Mouse (Mus musculus): Measurements from ENCODE around the gene Eif4g3. TPM values are rescaled to one million over a fixed set of nuclear protein-coding genes. Genes with fewer than 3 reads are reported as not detected.

Gene Eif4g3
- polyA plus RNA-seq, 1 experiment: 72.1 TPM

- Histone ChIP-seq H3K4me3 (ENCODE audit: control insufficient read depth, insufficient read depth, low read length) (no peak overlapping the region), H3K4me1 (replicated peaks; ENCODE audit: control insufficient read depth, insufficient read depth, low read length) (no peaks in the 10 kb centered on the region), H3K27me3 (ENCODE audit: control insufficient read depth, insufficient read depth, low read length) (no peaks in the 10 kb centered on the region), H3K36me3 (ENCODE audit: control insufficient read depth, insufficient read depth, low read length) (peaks cover 16% of the 10 kb centered on the region), H3K27ac (ENCODE audit: control insufficient read depth, insufficient read depth, low read length) (no peak overlapping the region)
- 96% methylated on average over 5 of the region's 5 CpGs for WGBS
- TF ChIP-seq POLR2A (IDR thresholded peaks at IDR 0.05; ENCODE audit: control insufficient read depth, extremely low read depth, insufficient read depth, low read length, poor library complexity): no peak
- TF ChIP-seq CTCF (IDR thresholded peaks at IDR 0.05; ENCODE audit: borderline replicate concordance, control insufficient read depth, extremely low read depth, insufficient read depth, low read length, poor library complexity): no peak
- no peak for DNase-seq
Measured at GRCm38 (mm10) chr4:138079234-138079633, 86.4 kb downstream of the Eif4g3 start.

- Histone ChIP-seq H3K4me3 (ENCODE audit: control insufficient read depth, insufficient read depth, low read length) (no peak overlapping the region), H3K4me1 (replicated peaks; ENCODE audit: control insufficient read depth, insufficient read depth, low read length) (no peaks in the 10 kb centered on the region), H3K27me3 (ENCODE audit: control insufficient read depth, insufficient read depth, low read length) (no peaks in the 10 kb centered on the region), H3K36me3 (ENCODE audit: control insufficient read depth, insufficient read depth, low read length) (peaks cover 30% of the 10 kb centered on the region), H3K27ac (ENCODE audit: control insufficient read depth, insufficient read depth, low read length) (no peak overlapping the region)
- 71% methylated on average over 8 of the region's 8 CpGs for WGBS
- TF ChIP-seq POLR2A (IDR thresholded peaks at IDR 0.05; ENCODE audit: control insufficient read depth, extremely low read depth, insufficient read depth, low read length, poor library complexity) (no peak), CTCF (IDR thresholded peaks at IDR 0.05; ENCODE audit: borderline replicate concordance, control insufficient read depth, extremely low read depth, insufficient read depth, low read length, poor library complexity) (no peak)
- DNase-seq: no peak
Measured at GRCm38 (mm10) chr4:138082466-138082865, 89.6 kb downstream of the Eif4g3 start.

GRCm38 (mm10) chr4:138084103-138084502 lies 91.3 kb downstream of the Eif4g3 start:
- H3K27ac ChIP-seq (ENCODE audit: control insufficient read depth, insufficient read depth, low read length): no peak overlapping the region
- no peak for TF ChIP-seq CTCF (IDR thresholded peaks at IDR 0.05; ENCODE audit: borderline replicate concordance, control insufficient read depth, extremely low read depth, insufficient read depth, low read length, poor library complexity)
- TF ChIP-seq POLR2A (IDR thresholded peaks at IDR 0.05; ENCODE audit: control insufficient read depth, extremely low read depth, insufficient read depth, low read length, poor library complexity): no peak
- H3K36me3 ChIP-seq (ENCODE audit: control insufficient read depth, insufficient read depth, low read length): peaks cover 30% of the 10 kb centered on the region
- H3K4me1 ChIP-seq (replicated peaks; ENCODE audit: control insufficient read depth, insufficient read depth, low read length): no peaks in the 10 kb centered on the region
- WGBS: 93% methylated on average over 8 of the region's 8 CpGs
- DNase-seq: no peak
- H3K27me3 ChIP-seq (ENCODE audit: control insufficient read depth, insufficient read depth, low read length): no peaks in the 10 kb centered on the region
- H3K4me3 ChIP-seq (ENCODE audit: control insufficient read depth, insufficient read depth, low read length): no peak overlapping the region

- 95% methylated on average over 13 of the region's 13 CpGs for WGBS
- Histone ChIP-seq H3K4me1 (replicated peaks; ENCODE audit: control insufficient read depth, insufficient read depth, low read length) (no peaks in the 10 kb centered on the region), H3K27me3 (ENCODE audit: control insufficient read depth, insufficient read depth, low read length) (no peaks in the 10 kb centered on the region), H3K27ac (ENCODE audit: control insufficient read depth, insufficient read depth, low read length) (no peak overlapping the region), H3K4me3 (ENCODE audit: control insufficient read depth, insufficient read depth, low read length) (no peak overlapping the region), H3K36me3 (ENCODE audit: control insufficient read depth, insufficient read depth, low read length) (peaks cover 30% of the 10 kb centered on the region)
- TF ChIP-seq POLR2A (IDR thresholded peaks at IDR 0.05; ENCODE audit: control insufficient read depth, extremely low read depth, insufficient read depth, low read length, poor library complexity) (no peak), CTCF (IDR thresholded peaks at IDR 0.05; ENCODE audit: borderline replicate concordance, control insufficient read depth, extremely low read depth, insufficient read depth, low read length, poor library complexity) (no peak)
- no peak for DNase-seq
Measured at GRCm38 (mm10) chr4:138084851-138085573, 92.2 kb downstream of the Eif4g3 start.

DNA sequence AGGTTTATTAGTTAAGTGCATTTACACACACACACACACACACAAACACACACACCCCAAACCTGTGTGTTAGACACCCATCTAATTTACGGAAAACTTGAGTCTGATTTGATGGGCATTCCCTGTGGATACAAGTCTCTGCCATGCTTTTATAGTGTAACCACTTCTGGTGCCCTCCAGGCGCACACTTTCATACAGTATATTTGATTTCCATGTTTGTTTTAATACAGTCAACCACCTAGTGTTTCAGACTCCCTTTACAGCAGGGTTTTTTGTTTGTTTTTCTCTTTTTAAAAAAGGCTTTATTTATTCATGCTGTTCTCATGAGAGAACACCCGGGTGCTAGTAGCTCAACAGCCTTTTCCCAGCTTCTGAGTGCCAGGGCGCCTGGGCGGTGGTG lies 94.1 kb downstream of the Eif4g3 start:
- H3K36me3 ChIP-seq (ENCODE audit: control insufficient read depth, insufficient read depth, low read length): peaks cover 30% of the 10 kb centered on the region
- no peak for TF ChIP-seq CTCF (IDR thresholded peaks at IDR 0.05; ENCODE audit: borderline replicate concordance, control insufficient read depth, extremely low read depth, insufficient read depth, low read length, poor library complexity)
- TF ChIP-seq POLR2A (IDR thresholded peaks at IDR 0.05; ENCODE audit: control insufficient read depth, extremely low read depth, insufficient read depth, low read length, poor library complexity): no peak
- WGBS: over 99% methylated on average over 5 of the region's 5 CpGs

GRCm38 (mm10) chr4:138089512-138089911 lies 96.7 kb downstream of the Eif4g3 start:
- WGBS: 85% methylated on average over 2 of the region's 2 CpGs
- peaks cover 12% of the 10 kb centered on the region; the same call in 1 of the 2 replicates for H3K36me3 ChIP-seq (ENCODE audit: control insufficient read depth, insufficient read depth, low read length)
- no peak overlapping the region for H3K4me3 ChIP-seq (ENCODE audit: control insufficient read depth, insufficient read depth, low read length)
- no peaks in the 10 kb centered on the region for H3K27me3 ChIP-seq (ENCODE audit: control insufficient read depth, insufficient read depth, low read length)
- no peak for TF ChIP-seq POLR2A (IDR thresholded peaks at IDR 0.05; ENCODE audit: control insufficient read depth, extremely low read depth, insufficient read depth, low read length, poor library complexity)
- no peak for TF ChIP-seq CTCF (IDR thresholded peaks at IDR 0.05; ENCODE audit: borderline replicate concordance, control insufficient read depth, extremely low read depth, insufficient read depth, low read length, poor library complexity)
- no peak overlapping the region for H3K27ac ChIP-seq (ENCODE audit: control insufficient read depth, insufficient read depth, low read length)
- no peaks in the 10 kb centered on the region for H3K4me1 ChIP-seq (replicated peaks; ENCODE audit: control insufficient read depth, insufficient read depth, low read length)
- no peak for DNase-seq

More for the DNA sequence above, 94.1 kb downstream of the Eif4g3 start:
- DNase-seq: no peak
- H3K4me3 ChIP-seq (ENCODE audit: control insufficient read depth, insufficient read depth, low read length): no peak overlapping the region
- H3K27ac ChIP-seq (ENCODE audit: control insufficient read depth, insufficient read depth, low read length): no peak overlapping the region
- no peaks in the 10 kb centered on the region for H3K4me1 ChIP-seq (replicated peaks; ENCODE audit: control insufficient read depth, insufficient read depth, low read length)
- no peaks in the 10 kb centered on the region for H3K27me3 ChIP-seq (ENCODE audit: control insufficient read depth, insufficient read depth, low read length)

Data from thymus, adult 2 months (tissue).